Mouse (Mus musculus): ENCODE measurements around the gene Taco1.

DNA sequence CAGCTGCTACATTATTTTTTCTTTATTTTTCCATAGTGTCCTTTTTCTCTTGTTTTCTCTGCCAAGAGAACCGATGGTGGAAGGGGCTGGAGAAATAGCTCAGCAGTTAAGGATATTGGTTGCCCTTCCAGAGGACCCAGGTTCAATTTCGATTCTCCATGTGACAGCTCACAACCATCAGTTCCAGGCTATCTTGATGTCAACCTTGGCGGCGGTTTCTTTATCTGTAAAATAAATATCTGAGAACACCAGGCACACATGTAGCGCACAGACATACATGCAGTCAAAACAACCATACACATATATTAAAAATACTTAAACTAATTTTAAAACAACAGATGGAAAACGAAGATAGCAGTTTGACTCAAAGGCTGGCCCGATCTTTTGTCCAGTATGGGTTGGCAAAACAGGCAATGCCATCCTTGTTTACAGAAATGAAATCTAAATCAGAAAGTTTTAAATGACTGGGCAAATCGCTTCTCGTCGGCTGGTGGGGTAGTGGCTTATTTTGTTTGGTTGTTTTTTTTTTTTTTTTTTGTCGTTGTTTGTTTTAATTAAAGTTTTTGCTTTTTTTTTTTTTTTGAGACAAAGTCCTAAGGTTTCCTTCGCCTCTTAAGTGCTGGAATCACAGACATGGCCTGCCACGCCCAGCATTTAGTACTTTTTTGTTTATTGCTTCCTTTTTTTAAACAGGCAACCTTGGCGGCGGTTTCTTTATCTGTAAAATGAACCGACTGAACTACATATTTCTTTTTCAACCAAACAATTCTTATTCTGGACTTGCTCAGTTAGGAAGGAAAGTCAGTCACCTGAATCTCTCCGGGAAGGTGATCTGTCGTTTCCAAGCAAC, 563 bp upstream of the Taco1 start:
- TF ChIP-seq CTCF (IDR thresholded peaks at IDR 0.05; ENCODE audit: insufficient read depth, low read length) (no peak), POLR2A (IDR thresholded peaks at IDR 0.05; ENCODE audit: borderline replicate concordance, extremely low read depth, low read depth, low read length) (no peak)

All from lung, adult 2 months (tissue).